ENCODE assay signal across 13 mouse cellular contexts in the genomic region with DNA sequence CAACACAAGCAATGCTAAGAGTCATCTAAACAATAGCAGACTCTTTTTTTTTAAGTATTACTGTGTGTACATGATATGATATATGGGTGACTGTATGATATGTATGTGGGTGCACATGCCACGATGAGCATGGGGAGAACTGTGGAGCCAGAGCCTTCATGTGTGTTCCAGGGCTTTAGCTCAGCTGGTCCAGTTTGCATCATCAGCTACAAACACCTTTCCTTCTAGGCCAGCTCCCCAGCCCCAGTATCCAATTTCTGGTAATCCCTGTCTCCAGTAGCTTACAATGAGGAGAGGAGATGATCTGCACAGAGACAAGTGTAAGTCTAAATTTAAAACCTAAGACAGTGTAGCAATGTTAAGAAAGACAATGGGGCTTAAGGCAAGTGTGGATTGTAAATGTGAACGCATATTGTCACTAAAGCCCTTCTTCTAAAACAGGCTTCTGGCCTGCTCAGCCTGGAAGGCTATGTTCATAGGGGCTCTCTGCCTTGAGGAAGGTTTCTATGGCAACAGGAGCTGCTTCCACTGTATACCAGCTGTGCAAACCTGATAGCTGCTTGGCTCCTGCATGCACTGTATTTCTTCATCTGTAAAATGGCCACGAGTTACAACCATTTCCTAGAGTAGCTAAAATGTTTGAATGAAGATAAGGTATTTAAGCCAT.
DNase-seq lines count a peak whose midpoint lies in the region; ATAC-seq lines count a peak whose summit lies in the region.
"Had no signal": no experiment of that assay in that cellular context is flagged by ENCODE, and none has a peak within 500 bp of the region (broad histone marks: within the 10 kb centered on the region; RNA-seq: fewer than 3 reads in every experiment).

No protein-coding gene starts in this region.

- no peak for DNase-seq in frontal cortex, postnatal 10 days (ENCODE audit: low spot score in 2 of 2)
- DNase-seq in brain, adult 2 months (ENCODE audit: low read depth, low spot score), result peak; percentile 81
- DNase-seq in adipocyte (ENCODE audit: low spot score), result no peak
- no peak for DNase-seq in cerebellum, adult 8-10 months
- no peak for DNase-seq in urinary bladder, postnatal 14 days (ENCODE audit: low spot score)
- DNase-seq: adrenal gland, adult 2 months; cerebellum, postnatal 10 days; liver, embryonic 13.5 days had no signal

- peak overlapping the region; percentile 72 for H3K27ac ChIP-seq in forebrain, embryonic 16.5 days (ENCODE audit: low read length)
- H3K27ac ChIP-seq in midbrain, embryonic 12.5 days (replicated peaks), result peak overlapping the region; percentile 69
- H3K27ac ChIP-seq: heart, embryonic 13.5 days; liver, embryonic 13.5 days had no signal

- H3K27me3 ChIP-seq in forebrain, embryonic 16.5 days (replicated peaks; ENCODE audit: control insufficient read depth, insufficient read depth, low read length), result no peaks in the 10 kb centered on the region
- no peaks in the 10 kb centered on the region for H3K27me3 ChIP-seq in midbrain, embryonic 12.5 days
- H3K27me3 ChIP-seq: heart, embryonic 13.5 days; liver, embryonic 13.5 days had no signal

- H3K4me1 ChIP-seq in forebrain, embryonic 16.5 days (replicated peaks; ENCODE audit: control insufficient read depth, insufficient read depth, low read length), result peaks cover 7% of the 10 kb centered on the region
- peaks cover 14% of the 10 kb centered on the region for H3K4me1 ChIP-seq in midbrain, embryonic 12.5 days
- H3K4me1 ChIP-seq: liver, embryonic 13.5 days had no signal

- H3K9ac ChIP-seq in forebrain, embryonic 16.5 days (replicated peaks; ENCODE audit: low read depth, low read length), result 0 out of 2 replicates have a peak overlapping the region, but pooled peaks have one; percentile 5
- no peak overlapping the region for H3K9ac ChIP-seq in midbrain, embryonic 12.5 days (replicated peaks)
- H3K9ac ChIP-seq: heart, embryonic 13.5 days; liver, embryonic 13.5 days had no signal

- no peak overlapping the region for H3K4me3 ChIP-seq in forebrain, embryonic 16.5 days (replicated peaks; ENCODE audit: low read length)
- no peak overlapping the region for H3K4me3 ChIP-seq in midbrain, embryonic 12.5 days
- H3K4me3 ChIP-seq: heart, embryonic 13.5 days; liver, embryonic 13.5 days; megakaryocyte, embryonic 14.5 days had no signal

- ATAC-seq in frontal cortex, adult (ENCODE audit: low TSS enrichment), result peak; percentile 87
- peak; percentile 98 for ATAC-seq in forebrain, embryonic 16.5 days
- peak; percentile 89 for ATAC-seq in midbrain, embryonic 12.5 days (ENCODE audit: low FRiP score, low read depth)

- no peaks in the 10 kb centered on the region for H3K9me3 ChIP-seq in forebrain, embryonic 16.5 days (ENCODE audit: control insufficient read depth, low read length)
- no peaks in the 10 kb centered on the region for H3K9me3 ChIP-seq in midbrain, embryonic 12.5 days
- H3K9me3 ChIP-seq: heart, embryonic 13.5 days; liver, embryonic 13.5 days; megakaryocyte, embryonic 14.5 days had no signal

- H3K36me3 ChIP-seq in forebrain, embryonic 16.5 days (ENCODE audit: control insufficient read depth, insufficient read depth), result no peaks in the 10 kb centered on the region
- no peaks in the 10 kb centered on the region for H3K36me3 ChIP-seq in midbrain, embryonic 12.5 days
- H3K36me3 ChIP-seq: heart, embryonic 13.5 days; liver, embryonic 13.5 days had no signal

- WGBS in forebrain, embryonic 16.5 days, result 32% methylated on average over 3 of the region's 3 CpGs
- WGBS in midbrain, embryonic 12.5 days, result 39% methylated on average over 3 of the region's 3 CpGs

- no peak overlapping the region for H3K4me2 ChIP-seq in forebrain, embryonic 16.5 days (ENCODE audit: low read length)
- no peak overlapping the region for H3K4me2 ChIP-seq in midbrain, embryonic 12.5 days (replicated peaks)
- H3K4me2 ChIP-seq: heart, embryonic 13.5 days; liver, embryonic 13.5 days had no signal
